Mouse (Mus musculus) liver, embryonic 16.5 days (tissue): ENCODE results near the gene Col4a5. TPM values are rescaled to one million over a fixed set of nuclear protein-coding genes. Genes with fewer than 3 reads are reported as not detected.
A peak's percentile ranks its signal among the peaks of the same experiment; 100 is the strongest.

Experiments
- ATAC-seq: fragments of 200-750 bp; cut with Nextera tagmentation; 2 replicates; pipeline ENCODE4 v1.8.0; 2017; ENCODE audit warnings: low read depth, mild to moderate bottlenecking, moderate number of reproducible peaks, moderate library complexity
- H3K27ac ChIP-seq: fragments of 300-500 bp; sonication (generic); 2 replicates; pipeline ENCODE4 v1.5.1; 2014; ENCODE audit warnings: mild to moderate bottlenecking, low read length
- H3K27me3 ChIP-seq: fragments of 300-500 bp; sonication (generic); 2 replicates; pipeline ENCODE4 v1.6.1; 2014; ENCODE audit warnings: low read depth, low read length, mixed read lengths; ENCODE audit not compliant: control insufficient read depth, insufficient read depth
- H3K36me3 ChIP-seq: fragments of 300-500 bp; sonication (generic); 2 replicates; pipeline ENCODE4 v1.6.1; 2014; ENCODE audit warnings: mild to moderate bottlenecking; ENCODE audit not compliant: control insufficient read depth, insufficient read depth
- H3K4me1 ChIP-seq: fragments of 300-500 bp; sonication (generic); 2 replicates; pipeline ENCODE4 v1.6.1; 2014; ENCODE audit warnings: low read depth, low read length, mixed read lengths; ENCODE audit not compliant: control insufficient read depth
- H3K4me2 ChIP-seq: fragments of 300-500 bp; sonication (generic); 2 replicates; pipeline ENCODE4 v1.6.1; 2014; ENCODE audit warnings: low read depth, low read length, mixed read lengths
- H3K4me3 ChIP-seq: fragments of 300-500 bp; sonication (generic); 2 replicates; pipeline ENCODE4 v1.5.1; 2014; ENCODE audit warnings: low read depth, mild to moderate bottlenecking, low read length
- H3K9ac ChIP-seq: fragments of 300-500 bp; sonication (generic); 2 replicates; pipeline ENCODE4 v1.6.1; 2014; ENCODE audit warnings: low read depth, low read length
- H3K9me3 ChIP-seq: fragments of 300-500 bp; sonication (generic); replicated peaks from 2 replicates; pipeline ENCODE4 v1.6.1; 2016; ENCODE audit warnings: low read length; ENCODE audit not compliant: control insufficient read depth
- WGBS: fragments of 180-500 bp; shearing (Covaris S2); extraction: QIAGEN DNeasy Blood & Tissue Kit; methylation state at CpG from one replicate; pipeline ENCODE4 v1.1.7; 2014; ENCODE audit not compliant: insufficient replicate concordance; 5-methylcytosine and 5-hydroxymethylcytosine counted together
- polyA plus RNA-seq: library from polyadenylated mRNA; unstranded; fragments of >200 nt; fragmentation: Nextera tagmentation; extraction: Ambion mirVana; gene quantifications from 2 replicates; pipeline ENCODE4 v1.2.1, GENCODE M21; 2015

Gene Col4a5
- polyA plus RNA-seq, result 0.42 and 0.71 TPM in 2 replicates

- no peak for ATAC-seq
- no peak within 1 kb of the TSS for H3K9ac ChIP-seq
Observed at GRCm38 (mm10) chrX:141475110-141475509, at the start of gene Col4a5. Gene Col4a5 (plus strand): TSS chrX:141475385.

GRCm38 (mm10) chrX:141436780-141437179 lies 38.4 kb upstream of the Col4a5 start:
- Histone ChIP-seq H3K36me3 (no peaks in the 10 kb centered on the region), H3K27me3 (no peaks in the 10 kb centered on the region; the same call in 1 of the 2 replicates), H3K9me3 (no peaks in the 10 kb centered on the region), H3K9ac (no peak overlapping the region), H3K4me1 (no peaks in the 10 kb centered on the region), H3K4me2 (no peak overlapping the region), H3K4me3 (no peak overlapping the region), H3K27ac (no peak overlapping the region)
- WGBS, result 65% methylated on average over 6 of the region's 6 CpGs
- no peak for ATAC-seq

More at GRCm38 (mm10) chrX:141475110-141475509, at the start of gene Col4a5:
- Histone ChIP-seq H3K4me1 (no peaks in the 10 kb centered on the region), H3K4me2 (peak within 1 kb of the TSS; percentile 49), H3K9me3 (no peaks in the 10 kb centered on the region), H3K27ac (no peak within 1 kb of the TSS), H3K36me3 (no peaks in the 10 kb centered on the region), H3K27me3 (peaks cover 5% of the 10 kb centered on the region), H3K4me3 (peak within 1 kb of the TSS; percentile 46)
- 16% methylated on average over 13 of the region's 13 CpGs for WGBS

DNA sequence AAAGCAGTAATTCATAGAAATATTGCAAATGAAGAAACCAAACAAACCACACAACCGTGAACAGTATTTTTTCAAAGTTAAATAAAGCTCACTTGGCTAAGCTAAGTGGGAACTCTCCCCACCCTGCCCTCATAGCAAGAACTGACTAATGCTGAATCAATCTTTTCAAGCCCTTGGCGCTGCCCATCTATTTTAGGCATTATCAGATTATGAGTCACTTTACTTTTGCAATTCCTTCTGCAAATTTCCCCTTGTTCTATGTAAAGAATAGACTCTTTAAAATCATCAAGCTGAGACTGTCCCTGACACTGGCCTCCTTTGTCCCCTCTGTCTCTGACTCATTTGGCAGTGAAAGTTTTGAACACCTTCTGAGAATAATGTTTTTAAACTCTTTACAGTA lies 35.8 kb upstream of the Col4a5 start:
- Histone ChIP-seq H3K27me3 (no peaks in the 10 kb centered on the region; the same call in 1 of the 2 replicates), H3K36me3 (no peaks in the 10 kb centered on the region), H3K4me2 (no peak overlapping the region), H3K9me3 (no peaks in the 10 kb centered on the region), H3K27ac (no peak overlapping the region), H3K4me3 (no peak overlapping the region), H3K9ac (no peak overlapping the region), H3K4me1 (no peaks in the 10 kb centered on the region)
- ATAC-seq, result no peak
- WGBS, result 36% methylated on average over 2 of the region's 2 CpGs

GRCm38 (mm10) chrX:141447936-141448335 lies 27.2 kb upstream of the Col4a5 start:
- Histone ChIP-seq H3K4me2 (no peak overlapping the region), H3K9ac (no peak overlapping the region), H3K27me3 (no peaks in the 10 kb centered on the region; the same call in 1 of the 2 replicates), H3K4me3 (no peak overlapping the region), H3K36me3 (no peaks in the 10 kb centered on the region), H3K27ac (no peak overlapping the region), H3K4me1 (no peaks in the 10 kb centered on the region), H3K9me3 (no peaks in the 10 kb centered on the region)
- 43% methylated on average over 1 of the region's 1 CpGs for whole genome bisulfite sequencing
- ATAC-seq, result no peak

DNA sequence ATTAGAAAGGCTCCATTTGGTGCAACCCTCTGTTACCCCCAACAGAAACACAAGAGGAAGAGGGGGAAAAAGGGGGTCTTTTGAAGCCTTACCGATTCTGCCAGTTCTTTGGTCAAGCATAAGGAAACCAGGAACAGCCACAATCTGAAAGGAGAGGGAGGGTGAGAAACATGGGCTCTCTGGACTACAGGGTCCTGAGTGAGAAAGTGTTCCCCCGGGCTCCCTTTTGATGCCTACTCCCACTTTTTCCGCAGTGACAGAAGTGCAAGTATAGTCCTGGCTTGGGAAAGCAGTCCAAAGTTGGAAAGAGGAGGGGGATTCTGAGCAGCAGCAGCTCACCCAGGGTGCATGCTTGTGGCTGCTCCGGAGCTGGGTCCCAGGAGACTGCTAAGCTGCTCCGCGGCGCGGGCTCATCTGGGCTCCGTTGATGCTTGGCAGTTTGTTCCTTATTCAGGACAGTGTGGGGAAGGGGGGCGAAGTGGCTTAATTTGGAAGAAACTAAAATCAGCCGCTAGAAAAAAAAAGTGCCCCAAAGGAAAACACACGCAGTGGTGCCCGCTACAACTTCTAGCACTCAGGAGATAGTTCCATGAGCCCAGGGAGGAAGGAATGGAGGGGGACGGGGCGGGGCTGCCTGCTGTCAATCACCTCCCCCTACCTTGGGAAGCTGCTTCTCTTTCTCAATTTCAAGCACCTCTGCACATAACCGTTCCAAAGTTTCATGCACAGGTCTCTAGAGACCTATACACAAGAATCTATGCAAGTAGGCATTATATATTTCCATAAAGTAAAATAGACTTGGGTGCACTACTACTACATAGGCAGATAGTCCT lies 1.5 kb upstream of the Col4a5 start, which contains the start of gene Col4a6:
Gene Col4a6 (minus strand): TSS at position 607 of the 833 bp plus-strand sequence.
- Histone ChIP-seq H3K36me3 (no peaks in the 10 kb centered on the region), H3K9ac (no peak within 1 kb of the TSS), H3K4me3 (no peak within 1 kb of the TSS), H3K27ac (no peak within 1 kb of the TSS), H3K27me3 (peaks cover 5% of the 10 kb centered on the region), H3K4me2 (peak within 1 kb of the TSS; percentile 4; the same call in 1 of the 2 replicates), H3K9me3 (no peaks in the 10 kb centered on the region), H3K4me1 (no peaks in the 10 kb centered on the region)
- WGBS, result 18% methylated on average over 16 of the region's 16 CpGs
- no peak for ATAC-seq

GRCm38 (mm10) chrX:141475566-141476327 lies 562 bp downstream of the Col4a5 start:
- no peak for ATAC-seq
- 20% methylated on average over 14 of the region's 14 CpGs for WGBS
- H3K27me3 ChIP-seq, result peaks cover 5% of the 10 kb centered on the region
- H3K9me3 ChIP-seq, result no peaks in the 10 kb centered on the region
- no peak overlapping the region for H3K27ac ChIP-seq
- H3K4me1 ChIP-seq, result no peaks in the 10 kb centered on the region
- no peaks in the 10 kb centered on the region for H3K36me3 ChIP-seq
- H3K4me2 ChIP-seq, result peak overlapping the region; percentile 49
- H3K4me3 ChIP-seq, result peak overlapping the region; percentile 46
- no peak overlapping the region for H3K9ac ChIP-seq

GRCm38 (mm10) chrX:141494545-141494944 lies 19.4 kb downstream of the Col4a5 start:
- Histone ChIP-seq H3K36me3 (no peaks in the 10 kb centered on the region), H3K9ac (no peak overlapping the region), H3K9me3 (no peaks in the 10 kb centered on the region), H3K4me2 (no peak overlapping the region), H3K27ac (no peak overlapping the region), H3K27me3 (no peaks in the 10 kb centered on the region), H3K4me3 (no peak overlapping the region), H3K4me1 (no peaks in the 10 kb centered on the region)
- WGBS, result 56% methylated on average over 4 of the region's 4 CpGs
- ATAC-seq, result no peak

DNA sequence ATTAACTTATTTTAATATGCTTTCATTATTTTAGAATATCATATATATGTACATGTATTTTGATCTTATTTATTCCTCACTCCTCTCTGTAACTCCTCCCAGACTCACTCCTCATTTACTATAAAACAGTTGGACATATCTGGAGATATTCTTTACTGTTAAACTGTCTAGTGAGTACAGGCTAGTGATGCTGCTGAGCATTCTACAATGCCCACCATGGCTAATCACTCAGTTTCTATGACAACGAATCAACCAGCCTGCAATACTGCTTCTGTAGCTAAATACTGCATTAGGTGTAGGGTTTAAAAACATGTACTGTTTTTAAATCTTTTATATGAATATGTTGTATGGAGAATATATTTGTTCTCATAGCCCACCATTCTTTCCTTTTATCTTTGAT lies 27.9 kb downstream of the Col4a5 start:
- H3K27ac ChIP-seq, result no peak overlapping the region
- no peaks in the 10 kb centered on the region for H3K9me3 ChIP-seq
- H3K4me1 ChIP-seq, result no peaks in the 10 kb centered on the region
- WGBS, result 65% methylated on average over 1 of the region's 1 CpGs
- H3K27me3 ChIP-seq, result no peaks in the 10 kb centered on the region
- H3K4me3 ChIP-seq, result no peak overlapping the region
- H3K9ac ChIP-seq, result no peak overlapping the region
- H3K36me3 ChIP-seq, result no peaks in the 10 kb centered on the region
- H3K4me2 ChIP-seq, result no peak overlapping the region
- no peak for ATAC-seq

GRCm38 (mm10) chrX:141533447-141533846 lies 58.3 kb downstream of the Col4a5 start:
- ATAC-seq, result no peak
- Histone ChIP-seq H3K9me3 (no peaks in the 10 kb centered on the region), H3K4me3 (no peak overlapping the region), H3K27me3 (no peaks in the 10 kb centered on the region), H3K36me3 (no peaks in the 10 kb centered on the region), H3K9ac (no peak overlapping the region), H3K4me1 (no peaks in the 10 kb centered on the region), H3K4me2 (no peak overlapping the region), H3K27ac (no peak overlapping the region)
